Mouse (Mus musculus) gonadal fat pad, adult 2 months (tissue): ENCODE data around the gene Krt80. TPM values are rescaled to one million over a fixed set of nuclear protein-coding genes. Genes with fewer than 3 reads are reported as not detected.

ENCODE experiments used
- polyA plus RNA-seq: library from polyadenylated mRNA; depleted of rRNA; stranded (reverse); fragments of >200 nt; gene quantifications from 2 replicates; pipeline ENCODE4 v1.2.3, GENCODE M21; 2012; rRNA removed

Gene Krt80
- polyA plus RNA-seq, 1 experiment: 5.1 TPM

Other genes starting within 250 kb of the Krt80 start
- 45.9 and 52.0 TPM in 2 replicates for gene Acvrl1, start 241.6 kb downstream of the Krt80 start, polyA plus RNA-seq
- gene Acvr1b, start 196.1 kb downstream of the Krt80 start, polyA plus RNA-seq: 32.7 and 35.4 TPM in 2 replicates
- gene Grasp, start 146.0 kb downstream of the Krt80 start, polyA plus RNA-seq: 6.9 and 8.5 TPM in 2 replicates
- 18.2 and 36.9 TPM in 2 replicates for gene Nr4a1, start 115.9 kb downstream of the Krt80 start, polyA plus RNA-seq
- gene Atg101, start 85.9 kb downstream of the Krt80 start, polyA plus RNA-seq: 36.8 and 42.7 TPM in 2 replicates
- gene 6030408B16Rik, start 77.0 kb downstream of the Krt80 start, polyA plus RNA-seq: 10.3 and 11.5 TPM in 2 replicates
- gene Krt7, start 40.9 kb upstream of the Krt80 start, polyA plus RNA-seq: 20.0 and 23.0 TPM in 2 replicates
- gene Krt87, start 68.6 kb upstream of the Krt80 start, polyA plus RNA-seq: 0.22 TPM in 1 of 2 replicates, not detected in the other
- 0.14 and 0.38 TPM in 2 replicates for gene Krt88, start 77.6 kb upstream of the Krt80 start, polyA plus RNA-seq
- gene Krt81, start 93.6 kb upstream of the Krt80 start, polyA plus RNA-seq: not detected in 2 replicates
- not detected in 2 replicates for gene Krt86, start 103.3 kb upstream of the Krt80 start, polyA plus RNA-seq
- 0.13 TPM in 1 of 2 replicates, not detected in the other for gene Krt83, start 121.3 kb upstream of the Krt80 start, polyA plus RNA-seq
- not detected in 2 replicates for gene Gm49425, start 147.1 kb upstream of the Krt80 start, polyA plus RNA-seq
- gene Krt84, start 162.7 kb upstream of the Krt80 start, polyA plus RNA-seq: not detected in 2 replicates
- not detected in 2 replicates for gene Krt82, start 180.5 kb upstream of the Krt80 start, polyA plus RNA-seq
- gene Krt90, start 192.8 kb upstream of the Krt80 start, polyA plus RNA-seq: not detected in 2 replicates
- gene Krt75, start 203.7 kb upstream of the Krt80 start, polyA plus RNA-seq: not detected in 2 replicates